Mouse (Mus musculus) hindbrain, embryonic 10.5 days (tissue): ENCODE measurements at regions not wholly inside any gene's neighbourhood (a gene's known extent, or its start where the extent isn't known, plus 50 kb on each side); places are given as distances from the start of the nearest gene placed in this dataset.

Experiments used
- DNase-seq: peaks from one replicate; pipeline ENCODE4 v3.0.0-alpha.2; 2017; ENCODE audit warnings: low spot score
- H3K27ac ChIP-seq: fragments of 300-500 bp; sonication (generic); 2 replicates; pipeline ENCODE4 v1.5.1; 2016; ENCODE audit warnings: mild to moderate bottlenecking, moderate library complexity
- H3K27me3 ChIP-seq: fragments of 300-500 bp; sonication (generic); 2 replicates; pipeline ENCODE4 v1.6.1; 2016; ENCODE audit warnings: mild to moderate bottlenecking; ENCODE audit not compliant: poor library complexity, insufficient read depth, severe bottlenecking
- H3K36me3 ChIP-seq: fragments of 300-500 bp; sonication (generic); 2 replicates; pipeline ENCODE4 v1.6.1; 2016; ENCODE audit warnings: mild to moderate bottlenecking, moderate library complexity
- H3K4me1 ChIP-seq: fragments of 300-500 bp; sonication (generic); replicated peaks from 2 replicates; pipeline ENCODE4 v1.6.1; 2016; ENCODE audit warnings: mild to moderate bottlenecking
- H3K4me3 ChIP-seq: fragments of 300-500 bp; sonication (generic); 2 replicates; pipeline ENCODE4 v1.5.1; 2016; ENCODE audit warnings: mild to moderate bottlenecking, moderate library complexity
- H3K9me3 ChIP-seq: fragments of 300-500 bp; sonication (generic); 2 replicates; pipeline ENCODE4 v1.6.1; 2016; ENCODE audit warnings: mild to moderate bottlenecking, moderate library complexity
- WGBS: fragments of 180-500 bp; shearing (Covaris S2); methylation state at CpG from one replicate; pipeline ENCODE4 v1.1.7; 2016; 5-methylcytosine and 5-hydroxymethylcytosine counted together

DNA sequence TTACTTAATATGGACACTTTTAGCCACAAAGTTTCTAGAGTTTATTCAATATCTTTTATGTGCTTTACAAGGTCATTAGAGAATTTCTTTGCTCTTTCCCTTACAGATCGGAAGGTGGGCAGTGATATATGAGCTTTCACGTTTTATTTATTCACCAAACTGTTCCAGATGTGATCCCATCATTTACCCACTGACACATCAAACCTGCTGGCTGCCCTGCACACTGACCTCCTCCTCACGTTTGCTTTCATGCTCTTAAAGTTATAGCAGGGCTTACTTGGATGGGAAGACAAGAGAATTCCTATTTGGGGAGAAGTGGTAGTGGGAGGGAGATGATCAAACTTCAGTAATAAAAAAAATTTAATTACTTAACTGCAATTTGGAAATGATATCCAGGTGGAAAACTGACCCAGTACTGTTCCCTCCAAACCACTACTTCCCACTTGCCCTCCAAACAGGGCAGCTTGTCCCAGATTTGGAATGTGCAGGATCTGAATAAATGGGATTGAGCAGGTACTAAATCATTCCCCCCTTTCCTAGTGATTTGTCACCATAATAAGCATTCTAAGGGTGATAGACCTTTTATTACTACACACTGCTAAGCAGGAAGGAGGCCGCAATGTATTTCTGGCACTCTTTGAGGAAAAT is 144.2 kb downstream of the 1700020N15Rik start:
- H3K4me3 ChIP-seq = no peak overlapping the region
- 61% methylated on average over 4 of the region's 4 CpGs for WGBS
- no peaks in the 10 kb centered on the region for H3K9me3 ChIP-seq
- no peak for DNase-seq
- no peak overlapping the region for H3K27ac ChIP-seq
- H3K27me3 ChIP-seq = no peaks in the 10 kb centered on the region
- no peaks in the 10 kb centered on the region for H3K36me3 ChIP-seq
- H3K4me1 ChIP-seq = no peaks in the 10 kb centered on the region

DNA sequence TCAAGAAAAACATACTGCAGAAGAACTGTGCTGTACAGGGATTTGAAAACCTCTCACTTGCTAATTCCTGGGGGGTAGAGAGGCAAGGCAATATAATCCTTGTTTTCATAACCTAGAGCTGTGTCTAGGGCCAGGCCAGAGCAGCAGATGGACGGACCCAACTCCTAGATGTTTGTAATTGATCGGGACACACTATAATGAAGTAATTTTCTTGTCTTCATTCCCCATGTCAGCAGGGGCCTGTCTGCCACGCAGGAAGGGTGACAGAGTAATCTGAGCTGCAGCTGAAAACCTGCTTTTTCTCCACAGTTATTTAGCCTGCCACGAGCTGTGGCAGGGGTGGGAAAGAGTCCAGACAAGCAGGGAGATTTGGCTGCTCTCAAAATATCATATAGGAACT is 149.2 kb downstream of the 1700020N15Rik start:
- H3K27ac ChIP-seq = no peak overlapping the region
- H3K9me3 ChIP-seq = no peaks in the 10 kb centered on the region
- H3K36me3 ChIP-seq = no peaks in the 10 kb centered on the region
- peak; percentile 8 for DNase-seq
- H3K4me3 ChIP-seq = no peak overlapping the region
- H3K27me3 ChIP-seq = no peaks in the 10 kb centered on the region
- no peaks in the 10 kb centered on the region for H3K4me1 ChIP-seq
- 47% methylated on average over 4 of the region's 4 CpGs for WGBS

DNA sequence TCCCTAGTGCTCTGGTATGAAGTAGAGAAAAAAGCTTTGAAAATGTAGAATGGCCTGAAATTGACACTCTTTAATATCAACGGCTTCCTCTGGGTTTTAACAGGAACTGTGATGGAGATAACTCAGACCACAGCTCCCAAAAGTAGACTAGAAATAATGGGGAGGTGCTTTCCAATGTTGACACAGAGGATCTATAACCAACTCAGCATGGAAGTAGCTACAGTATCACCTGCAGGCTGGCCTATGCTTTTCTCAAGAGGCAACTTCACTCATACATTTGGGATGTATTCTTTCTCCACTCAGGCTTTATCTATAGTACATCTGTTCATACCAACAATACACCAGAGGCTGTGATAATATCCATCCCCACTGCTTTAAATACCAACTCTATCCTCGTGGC is 154.5 kb downstream of the 1700020N15Rik start:
- 77% methylated on average over 2 of the region's 2 CpGs for WGBS
- no peak overlapping the region for H3K4me3 ChIP-seq
- no peak for DNase-seq
- no peaks in the 10 kb centered on the region for H3K27me3 ChIP-seq
- H3K4me1 ChIP-seq = no peaks in the 10 kb centered on the region
- no peaks in the 10 kb centered on the region for H3K9me3 ChIP-seq
- no peaks in the 10 kb centered on the region for H3K36me3 ChIP-seq
- H3K27ac ChIP-seq = no peak overlapping the region
